Mouse (Mus musculus): Measurements from ENCODE around the gene Cyp2c66.
"Not testable (repeated sequence)": the region's sequence is repeated elsewhere in the genome, so short reads cannot be mapped to it uniquely, and the experiment has no call there.

The Cyp2c66 gene

GRCm38 (mm10) chr19:39113644-39114043 lies at the start of gene Cyp2c66:
Gene Cyp2c66 (plus strand): TSS chr19:39113898.
- DNase-seq (ENCODE audit: low spot score): no peak

DNA sequence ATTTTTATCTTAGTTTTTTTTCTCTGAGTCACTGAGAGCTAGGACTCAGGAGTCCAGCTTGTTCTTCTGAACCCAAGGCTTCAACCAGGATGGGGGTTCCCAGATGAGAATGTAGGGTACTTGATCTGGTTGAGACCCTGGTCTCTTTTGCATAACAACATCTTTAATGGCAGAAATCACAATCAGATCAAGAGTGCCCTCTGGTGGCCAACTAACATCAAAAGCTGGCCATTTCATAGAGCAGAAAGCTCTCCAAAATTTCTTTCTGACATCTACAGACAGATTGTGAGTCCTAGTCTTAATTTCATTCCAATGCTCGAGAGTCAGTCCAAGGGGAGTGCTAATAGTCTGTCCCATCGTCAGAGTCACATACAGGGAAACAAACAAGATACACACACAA lies 14.9 kb upstream of the Cyp2c66 start:
- peak; percentile 0 for DNase-seq (ENCODE audit: low spot score)

- DNase-seq (ENCODE audit: low spot score): not testable (repeated sequence)
Measured at GRCm38 (mm10) chr19:39156836-39157235, 43.1 kb downstream of the Cyp2c66 start.

Data from embryo, embryonic 10.5 days (tissue).